Mouse (Mus musculus): ENCODE measurements at regions not wholly inside any gene's neighbourhood (a gene's known extent, or its start where the extent isn't known, plus 50 kb on each side); places are given as distances from the start of the nearest gene placed in this dataset.

- DNase-seq, result no peak
These were observed 319.6 kb upstream of the Jarid2 start for GRCm38 (mm10) chr13:44409720-44410047.

GRCm38 (mm10) chr13:44411781-44412496 is 317.3 kb upstream of the Jarid2 start:
- DNase-seq, result no peak

- peak in 1 of 2 experiments; percentile 56 for DNase-seq
These were observed 316.0 kb upstream of the Jarid2 start for GRCm38 (mm10) chr13:44413305-44413704.

GRCm38 (mm10) chr13:44415971-44416370 is 313.3 kb upstream of the Jarid2 start:
- DNase-seq, result peak; percentile 48 to 65

- peak in 1 of 2 experiments; percentile 52 for DNase-seq
These were observed 312.3 kb upstream of the Jarid2 start for GRCm38 (mm10) chr13:44416986-44417385.

- DNase-seq, result no peak
These were observed 310.2 kb upstream of the Jarid2 start for GRCm38 (mm10) chr13:44419056-44419455.

- peak; percentile 76 to 89 for DNase-seq
These were observed 309.6 kb upstream of the Jarid2 start for GRCm38 (mm10) chr13:44419472-44420226.

- peak; percentile 36 to 68 for DNase-seq
These were observed 309.1 kb upstream of the Jarid2 start for GRCm38 (mm10) chr13:44420227-44420592.

- no peak for DNase-seq
These were observed 308.3 kb upstream of the Jarid2 start for GRCm38 (mm10) chr13:44420941-44421340.

- DNase-seq, result no peak
These were observed 307.8 kb upstream of the Jarid2 start for GRCm38 (mm10) chr13:44421426-44421825.

- no peak for DNase-seq
These were observed 307.4 kb upstream of the Jarid2 start for GRCm38 (mm10) chr13:44421922-44422321.

GRCm38 (mm10) chr13:44430492-44430891 is 298.8 kb upstream of the Jarid2 start:
- DNase-seq, result no peak

- no peak for DNase-seq
These were observed 291.6 kb upstream of the Jarid2 start for GRCm38 (mm10) chr13:44437709-44438108.

GRCm38 (mm10) chr13:44441061-44441460 is 288.2 kb upstream of the Jarid2 start:
- DNase-seq, result no peak

GRCm38 (mm10) chr13:44449216-44449830 is 280.0 kb upstream of the Jarid2 start:
- peak; percentile 86 to 94 for DNase-seq

GRCm38 (mm10) chr13:44451224-44451623 is 278.1 kb upstream of the Jarid2 start:
- DNase-seq, result peak; percentile 47 to 79

- DNase-seq, result no peak
These were observed 276.1 kb upstream of the Jarid2 start for GRCm38 (mm10) chr13:44453131-44453530.

GRCm38 (mm10) chr13:44454136-44454535 is 275.1 kb upstream of the Jarid2 start:
- DNase-seq, result peak; percentile 62 to 83

- peak; percentile 26 to 62 for DNase-seq
These were observed 274.1 kb upstream of the Jarid2 start for GRCm38 (mm10) chr13:44455193-44455592.

GRCm38 (mm10) chr13:44458744-44459143 is 270.5 kb upstream of the Jarid2 start:
- no peak for DNase-seq

GRCm38 (mm10) chr13:44459148-44459547 is 270.1 kb upstream of the Jarid2 start:
- DNase-seq, result no peak

- no peak for DNase-seq
These were observed 265.6 kb upstream of the Jarid2 start for GRCm38 (mm10) chr13:44463675-44464074.

GRCm38 (mm10) chr13:44465567-44465966 is 263.7 kb upstream of the Jarid2 start:
- DNase-seq, result no peak
